Mouse (Mus musculus) urinary bladder, postnatal 36 days (tissue): ENCODE results near the gene Mark2.

ENCODE experiments used
- DNase-seq, 2 experiments: peaks; one replicate each; pipeline ENCODE4 v3.0.0; 2022; ENCODE audit warnings: low spot score in 2 of 2, mixed read lengths in 1 of 2

The Mark2 gene

GRCm38 (mm10) chr19:7334049-7334448 lies 7.6 kb downstream of the Mark2 start:
- peak; percentile 53 to 68 for DNase-seq

- DNase-seq, result no peak
Measured at GRCm38 (mm10) chr19:7321391-7321790, 20.3 kb downstream of the Mark2 start.

GRCm38 (mm10) chr19:7320181-7320580 lies 21.5 kb downstream of the Mark2 start:
- no peak for DNase-seq

GRCm38 (mm10) chr19:7317716-7318115 lies 23.9 kb downstream of the Mark2 start:
- no peak for DNase-seq

- no peak for DNase-seq
Measured at GRCm38 (mm10) chr19:7316822-7317221, 24.8 kb downstream of the Mark2 start.

GRCm38 (mm10) chr19:7315587-7315984 lies 26.1 kb downstream of the Mark2 start:
- DNase-seq, result no peak

- no peak for DNase-seq
Measured at GRCm38 (mm10) chr19:7314976-7315586, 26.6 kb downstream of the Mark2 start.

- no peak for DNase-seq
Measured at GRCm38 (mm10) chr19:7313660-7314059, 28.0 kb downstream of the Mark2 start.

GRCm38 (mm10) chr19:7311306-7311705 lies 30.4 kb downstream of the Mark2 start:
- no peak for DNase-seq

- peak; percentile 79 to 86 for DNase-seq
Measured at GRCm38 (mm10) chr19:7310704-7311103, 31.0 kb downstream of the Mark2 start.

- DNase-seq, result peak in 1 of 2 experiments; percentile 19
Measured at GRCm38 (mm10) chr19:7309738-7310330, 31.8 kb downstream of the Mark2 start.

GRCm38 (mm10) chr19:7307995-7308770 lies 33.5 kb downstream of the Mark2 start:
- peak; percentile 65 to 67 for DNase-seq

- peak; percentile 24 to 48 for DNase-seq
Measured at GRCm38 (mm10) chr19:7306968-7307367, 34.7 kb downstream of the Mark2 start.

- no peak for DNase-seq
Measured at GRCm38 (mm10) chr19:7305380-7306310, 36.0 kb downstream of the Mark2 start.

GRCm38 (mm10) chr19:7304801-7305200 lies 36.9 kb downstream of the Mark2 start:
- peak; percentile 8 to 20 for DNase-seq

- no peak for DNase-seq
Measured at GRCm38 (mm10) chr19:7303796-7304195, 37.9 kb downstream of the Mark2 start.

GRCm38 (mm10) chr19:7302493-7302797 lies 39.2 kb downstream of the Mark2 start:
- peak; percentile 49 to 65 for DNase-seq

- DNase-seq, result peak; percentile 54 to 70
Measured at GRCm38 (mm10) chr19:7301647-7302492, 39.8 kb downstream of the Mark2 start.

GRCm38 (mm10) chr19:7300078-7300477 lies 41.6 kb downstream of the Mark2 start:
- DNase-seq, result no peak

GRCm38 (mm10) chr19:7299052-7299451 lies 42.6 kb downstream of the Mark2 start:
- DNase-seq, result no peak

- no peak for DNase-seq
Measured at GRCm38 (mm10) chr19:7295959-7296358, 45.7 kb downstream of the Mark2 start.
